Mouse (Mus musculus): ENCODE results near the gene Ssty2. TPM values are rescaled to one million over a fixed set of nuclear protein-coding genes. Genes with fewer than 3 reads are reported as not detected.
"Not testable (repeated sequence)": the region's sequence is repeated elsewhere in the genome, so short reads cannot be mapped to it uniquely, and the experiment has no call there.

Ssty2 gene
- polyA plus RNA-seq (2012; rRNA removed), result not detected in 2 replicates

- WGBS, result no CpG with 5 or more reads among the region's 4 CpGs
- not testable (repeated sequence) for DNase-seq; H3K4me1 ChIP-seq (ENCODE audit: control insufficient read depth, insufficient read depth, low read length); H3K4me3 ChIP-seq (replicated peaks; ENCODE audit: extremely low read depth, low read depth, low read length)
Observed at GRCm38 (mm10) chrY:67047972-67048371, at the start of gene Ssty2. Gene Ssty2 (minus strand): TSS chrY:67048072.

Data from lung, adult 2 months (tissue).